Mouse (Mus musculus) thymus, postnatal 25 days (tissue): ENCODE measurements around the gene C8g.

ENCODE experiments used
- DNase-seq: peaks from one replicate; pipeline ENCODE4 v3.0.0; 2022

C8g gene

DNA sequence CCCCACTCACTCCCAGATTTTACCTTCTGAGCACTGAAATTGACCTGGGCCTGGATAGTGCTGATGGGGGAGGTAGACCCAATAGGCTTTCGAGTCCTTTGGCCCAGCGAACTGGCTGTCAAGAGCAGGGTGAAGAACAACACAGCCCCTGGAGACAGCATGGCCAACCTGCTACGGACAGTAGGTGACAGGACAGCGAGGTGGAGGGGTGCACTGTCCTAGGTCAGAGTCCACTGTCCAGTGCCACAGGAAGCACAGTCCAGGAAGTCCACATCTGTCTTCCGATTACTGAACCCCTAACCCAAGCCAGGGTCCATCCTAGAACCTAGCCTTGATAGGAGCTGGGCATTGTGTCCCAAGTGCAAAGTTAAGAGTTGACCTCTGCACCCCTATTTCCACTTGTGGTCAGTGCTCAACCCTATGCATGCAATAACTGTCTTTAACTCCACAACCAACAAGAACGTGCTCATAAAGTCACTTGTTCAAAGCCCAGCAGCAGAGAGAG is 1.4 kb downstream of the C8g start:
- no peak for DNase-seq

DNA sequence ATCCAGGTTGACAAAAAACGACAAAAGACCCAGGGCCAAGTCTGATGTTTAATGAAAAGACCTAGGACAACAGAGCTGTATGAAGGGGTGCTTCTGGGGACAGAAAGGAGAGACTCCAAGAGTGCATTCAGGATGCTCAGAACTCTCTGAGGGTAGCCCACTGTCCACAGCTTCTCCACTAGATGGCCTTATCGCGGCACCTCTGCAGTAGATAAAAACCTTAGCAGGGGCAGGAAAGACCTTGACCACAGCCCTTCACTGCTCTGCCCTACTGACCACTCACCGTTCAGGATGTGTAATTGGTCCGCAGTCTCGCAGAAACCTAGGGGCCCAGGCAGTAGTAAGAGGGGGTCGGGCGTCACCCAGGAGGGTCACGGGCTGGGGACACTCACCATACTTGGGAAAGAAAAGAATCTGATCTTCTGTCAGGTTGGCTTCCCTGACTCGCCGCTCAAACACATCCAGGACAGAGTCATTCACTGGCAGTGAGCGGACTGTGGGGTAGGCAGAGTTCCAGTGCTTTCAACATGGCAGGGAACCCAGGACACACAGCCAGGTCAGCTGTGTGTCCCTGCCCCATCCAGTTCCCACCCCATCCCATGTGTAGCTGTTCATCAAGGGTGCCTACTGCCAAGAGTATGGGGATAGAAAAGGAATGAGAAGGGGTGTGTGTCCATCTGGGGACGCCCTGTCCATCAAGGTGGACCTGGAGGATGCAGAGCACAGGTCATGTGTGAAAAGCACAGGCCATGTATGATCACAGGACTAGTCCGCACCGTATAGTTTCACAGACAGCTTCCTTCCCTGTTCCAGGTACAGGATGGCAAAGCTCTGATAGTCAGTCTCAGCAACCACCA is 2.7 kb downstream of the C8g start:
- DNase-seq = no peak

DNA sequence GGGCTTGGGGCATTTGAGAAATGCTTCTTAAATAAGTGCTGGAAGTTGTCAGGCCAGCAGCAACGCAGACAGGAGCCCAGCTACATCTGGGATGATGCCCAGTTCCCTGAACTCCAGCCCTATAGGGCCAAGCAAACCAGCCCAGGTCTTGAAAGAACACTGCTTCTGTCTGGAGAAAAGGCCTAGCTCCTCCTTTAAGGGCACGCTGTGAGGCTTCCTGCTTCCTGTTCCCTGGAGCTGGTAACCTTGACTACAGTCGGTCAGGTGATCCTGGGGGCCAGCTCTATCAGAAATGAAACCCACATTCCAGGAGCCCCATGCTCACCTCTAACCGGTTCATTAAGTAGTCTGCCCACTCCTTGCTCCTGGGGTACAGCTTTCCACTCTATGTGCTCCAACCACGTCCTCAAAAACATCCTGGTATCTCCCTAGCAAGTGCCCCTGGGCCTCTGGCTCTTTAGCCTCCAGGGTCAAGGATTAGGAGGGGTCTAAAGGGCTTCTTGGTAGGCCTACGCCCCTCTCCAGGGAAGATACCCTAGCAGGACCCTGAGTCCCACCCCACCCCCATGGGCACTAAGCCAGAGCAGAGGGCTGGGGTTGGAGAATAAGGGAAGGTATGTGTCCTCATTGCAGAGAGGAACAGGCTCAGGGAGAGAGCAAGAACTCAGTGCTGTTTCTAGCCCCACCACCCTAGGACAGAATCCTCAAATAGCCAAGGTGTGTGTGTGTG is 3.5 kb downstream of the C8g start:
- DNase-seq = no peak

DNA sequence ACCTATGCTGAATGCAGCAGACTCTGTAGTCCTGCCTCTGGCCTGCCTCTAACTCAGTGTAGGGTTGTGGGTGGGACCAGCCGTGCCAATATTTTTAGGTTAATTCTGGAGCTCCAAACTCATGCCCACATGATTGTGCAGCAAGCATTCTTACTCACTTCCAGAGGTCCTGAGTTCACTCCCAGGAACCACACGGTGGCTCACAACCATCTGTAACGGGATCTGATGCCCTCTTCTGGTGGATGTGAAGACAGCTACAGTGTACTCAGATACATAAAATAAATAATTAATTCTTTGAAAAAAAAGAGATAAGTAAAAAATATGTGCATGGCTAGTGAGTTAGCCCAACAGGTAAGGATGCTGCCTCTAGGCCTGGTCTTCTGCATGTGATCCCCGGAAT is 5.1 kb downstream of the C8g start:
- DNase-seq = peak; percentile 17

DNA sequence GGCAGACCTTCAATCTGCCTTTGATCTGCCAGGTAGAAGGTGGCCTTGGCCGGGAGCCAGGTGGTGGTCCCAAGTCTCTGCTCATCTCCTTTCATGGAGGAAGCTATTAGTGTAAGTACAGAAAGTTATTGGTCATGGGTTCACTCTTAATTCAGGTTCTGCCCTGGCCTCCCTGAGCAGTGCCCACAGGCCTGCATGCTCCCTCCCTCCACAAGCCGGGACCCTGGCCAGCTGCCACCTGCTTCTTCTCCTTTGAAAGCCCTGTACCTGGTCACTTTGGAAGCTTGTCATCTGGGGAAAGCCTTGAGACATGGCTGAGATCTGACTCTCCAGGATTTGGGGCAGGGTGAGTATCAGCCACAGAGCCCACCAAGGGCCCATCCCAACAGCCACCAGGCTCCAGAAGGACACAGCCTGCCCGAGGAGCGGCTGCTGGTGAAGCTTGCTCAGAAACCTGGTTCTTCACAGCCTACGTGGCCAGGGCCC is 8.0 kb downstream of the C8g start, which contains the start of gene Lcn12:
Gene Lcn12 (minus strand): TSS at position 436 of the 486 bp plus-strand sequence.
- DNase-seq = no peak

DNA sequence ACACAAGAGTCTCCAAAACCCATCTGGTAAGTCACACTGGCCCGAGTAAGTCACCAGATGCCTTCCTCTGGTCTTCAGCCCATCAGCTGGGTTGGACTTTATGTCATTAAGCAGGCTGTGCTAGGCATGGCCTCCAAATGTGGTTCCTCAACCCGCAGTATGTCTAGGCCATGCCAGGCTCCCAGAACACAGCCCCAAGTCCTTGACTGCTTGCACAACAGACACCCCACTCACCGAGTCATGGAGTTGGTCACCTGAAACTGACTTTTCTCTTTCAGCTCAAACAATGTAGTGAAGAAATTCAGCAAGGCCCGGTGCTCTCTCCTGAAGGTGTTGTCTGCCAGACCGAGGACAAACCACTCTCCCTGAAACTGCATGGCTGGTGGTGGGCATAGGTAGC is 8.5 kb downstream of the C8g start:
- DNase-seq = no peak

DNA sequence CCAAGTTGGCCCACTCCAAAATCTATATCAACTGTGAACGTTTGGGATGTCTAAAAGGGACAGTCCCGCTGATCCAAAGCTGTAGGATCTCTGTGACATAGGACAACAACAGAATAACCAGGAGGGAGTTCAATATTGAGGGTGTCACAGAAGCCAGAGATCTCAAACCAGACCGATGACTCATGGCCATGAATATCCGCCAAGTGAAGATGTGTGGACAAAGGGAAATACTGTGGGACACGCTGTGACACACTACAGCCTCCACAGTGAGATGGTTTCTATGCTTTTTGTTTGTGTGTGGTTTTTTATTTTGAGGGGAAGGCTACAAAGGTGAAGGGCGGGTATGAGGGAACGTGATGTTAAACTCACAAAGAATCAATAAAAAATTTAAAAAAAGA is 12.8 kb downstream of the C8g start:
- no peak for DNase-seq

DNA sequence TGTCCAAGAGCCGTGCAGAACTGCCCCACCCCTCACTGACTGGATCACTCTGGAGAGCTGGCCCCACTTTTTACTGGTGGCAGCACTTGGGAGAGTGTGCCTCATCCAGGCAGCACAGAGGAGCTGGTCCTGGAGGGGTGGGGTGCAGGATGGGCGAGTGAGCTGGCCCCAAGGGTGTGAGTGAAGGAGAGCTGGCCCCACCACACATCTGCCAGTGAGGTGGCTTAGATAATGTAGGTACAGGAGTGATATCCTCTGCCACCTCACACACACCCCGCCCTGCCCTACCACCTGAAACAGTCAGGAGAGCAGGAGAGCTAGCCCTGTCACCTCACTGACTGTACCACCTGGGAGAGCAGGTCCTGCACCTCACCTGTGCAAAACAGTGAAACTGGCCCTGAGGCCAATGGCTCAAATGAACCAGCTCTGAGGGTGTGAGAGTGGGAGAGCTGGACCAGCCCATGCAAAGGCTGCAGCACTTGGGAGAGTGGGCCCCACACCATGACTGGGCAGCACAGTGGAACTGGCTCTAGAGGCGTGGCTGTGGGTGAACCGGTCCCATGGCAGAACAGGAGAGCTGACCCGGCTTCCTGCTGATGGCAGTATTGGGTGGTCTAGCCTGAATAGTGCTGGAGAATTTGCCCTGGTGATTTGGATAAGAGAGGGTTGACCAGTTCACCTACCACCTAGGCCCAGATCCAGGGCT is 13.4 kb downstream of the C8g start:
- DNase-seq = no peak

DNA sequence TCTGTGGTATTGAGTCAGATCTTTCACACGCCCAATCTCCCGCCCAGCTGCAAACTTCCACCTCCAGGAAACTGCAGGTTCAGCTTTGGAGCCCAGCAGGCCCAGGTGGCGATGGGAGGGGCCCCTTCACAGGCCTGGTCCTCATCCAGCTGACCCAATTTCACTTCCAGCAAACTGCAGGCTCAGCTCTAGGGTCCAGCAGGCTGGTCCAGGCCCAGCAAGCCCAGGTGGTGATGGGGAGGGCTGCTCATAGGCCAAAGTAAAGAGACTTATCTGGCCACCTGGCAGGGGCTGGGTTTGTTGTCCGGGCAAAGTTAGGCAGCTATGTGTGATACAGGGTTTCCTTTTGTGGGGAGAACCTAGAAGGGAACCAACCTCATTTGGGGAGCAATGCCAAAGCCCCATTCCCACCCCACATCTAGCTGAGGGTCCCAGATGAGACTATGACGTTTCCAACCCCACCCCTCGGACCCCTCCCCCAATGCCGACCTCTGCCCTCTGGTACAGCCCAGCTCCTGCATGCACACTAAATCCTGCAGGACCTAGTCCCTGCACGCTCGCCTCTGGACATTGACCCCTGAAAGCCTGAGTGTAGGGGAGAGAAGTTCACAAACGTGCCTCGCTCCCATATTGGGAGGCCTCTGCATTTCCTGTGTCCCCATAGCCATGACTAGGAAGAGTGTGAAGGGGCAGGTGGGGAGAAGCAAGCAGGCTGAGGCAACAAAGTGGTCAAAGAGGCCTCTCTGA is 16.4 kb downstream of the C8g start:
- DNase-seq = peak; percentile 60

DNA sequence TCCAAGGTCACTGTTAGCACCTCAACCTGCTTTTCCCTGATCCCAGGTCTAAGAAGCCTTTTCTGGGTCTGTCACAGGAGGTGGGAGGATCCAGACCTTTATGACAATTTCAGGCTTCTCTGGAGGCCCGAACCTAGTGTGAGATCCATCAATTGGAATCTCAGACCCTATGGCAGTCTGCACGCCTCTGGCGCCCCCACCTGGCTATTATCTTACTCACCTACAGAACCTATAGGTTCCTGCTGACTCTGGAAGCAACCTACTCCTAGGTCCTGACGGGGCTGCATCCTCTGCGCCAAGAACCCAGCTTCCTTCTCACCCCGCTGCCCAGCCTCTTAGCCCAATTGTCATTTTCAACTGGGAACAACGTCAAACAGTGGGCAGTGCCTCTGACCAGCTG is 18.6 kb downstream of the C8g start:
- peak; percentile 75 for DNase-seq

DNA sequence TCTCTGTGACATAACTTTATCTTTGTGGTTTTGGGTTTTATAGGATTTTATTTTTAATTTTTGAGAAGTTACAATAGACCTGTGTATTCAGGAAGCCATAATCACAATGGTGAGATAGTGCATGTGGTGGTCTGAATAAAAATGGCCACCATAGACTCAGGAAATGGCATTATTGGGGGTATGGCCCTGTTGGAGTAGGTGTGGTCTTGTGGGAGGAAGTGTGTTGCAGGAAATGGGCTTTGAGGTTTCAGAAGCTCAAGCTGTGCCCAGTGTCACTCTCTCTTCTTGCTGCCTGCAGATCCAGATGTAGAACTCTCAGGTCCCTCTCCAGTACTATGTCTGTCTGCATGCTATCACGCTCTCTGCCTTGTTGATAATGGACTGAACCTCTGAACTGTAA is 21.0 kb downstream of the C8g start:
- no peak for DNase-seq

DNA sequence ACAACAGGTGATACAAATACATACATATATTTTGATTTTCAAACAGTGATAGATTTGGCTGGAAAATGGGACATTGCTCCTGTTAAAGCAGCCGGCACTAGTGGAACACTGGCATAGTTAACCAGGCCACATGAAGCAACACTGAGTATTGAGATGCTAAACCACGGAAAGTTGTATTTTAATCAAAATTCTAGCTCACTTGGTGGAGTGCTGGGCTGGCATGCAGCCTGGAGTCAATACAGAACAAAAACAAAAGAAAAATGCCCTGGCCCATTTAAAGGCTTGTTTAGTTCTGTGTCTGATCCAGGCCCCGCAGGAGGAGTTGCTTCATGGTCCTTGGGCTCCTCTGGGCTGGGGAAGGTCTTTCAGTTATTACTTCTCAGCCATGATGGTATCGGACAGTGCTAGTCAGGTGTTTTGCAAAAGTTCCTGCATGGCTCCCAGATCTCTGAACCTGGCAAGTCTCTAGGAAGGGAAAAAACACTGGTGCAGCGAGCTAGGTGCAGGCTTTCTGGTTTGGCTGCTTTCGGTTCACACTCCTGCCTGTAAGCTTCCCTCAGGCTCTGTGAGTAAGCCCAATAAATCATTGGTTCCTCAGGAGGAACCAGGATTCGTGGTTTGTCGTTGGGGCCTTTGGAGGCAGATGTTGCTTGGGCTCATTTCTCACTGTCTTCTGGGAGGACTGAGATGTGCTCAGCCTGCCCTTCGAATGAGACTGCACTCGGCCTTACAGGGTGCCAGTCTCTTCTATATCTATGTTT is 21.8 kb downstream of the C8g start:
- DNase-seq = no peak

DNA sequence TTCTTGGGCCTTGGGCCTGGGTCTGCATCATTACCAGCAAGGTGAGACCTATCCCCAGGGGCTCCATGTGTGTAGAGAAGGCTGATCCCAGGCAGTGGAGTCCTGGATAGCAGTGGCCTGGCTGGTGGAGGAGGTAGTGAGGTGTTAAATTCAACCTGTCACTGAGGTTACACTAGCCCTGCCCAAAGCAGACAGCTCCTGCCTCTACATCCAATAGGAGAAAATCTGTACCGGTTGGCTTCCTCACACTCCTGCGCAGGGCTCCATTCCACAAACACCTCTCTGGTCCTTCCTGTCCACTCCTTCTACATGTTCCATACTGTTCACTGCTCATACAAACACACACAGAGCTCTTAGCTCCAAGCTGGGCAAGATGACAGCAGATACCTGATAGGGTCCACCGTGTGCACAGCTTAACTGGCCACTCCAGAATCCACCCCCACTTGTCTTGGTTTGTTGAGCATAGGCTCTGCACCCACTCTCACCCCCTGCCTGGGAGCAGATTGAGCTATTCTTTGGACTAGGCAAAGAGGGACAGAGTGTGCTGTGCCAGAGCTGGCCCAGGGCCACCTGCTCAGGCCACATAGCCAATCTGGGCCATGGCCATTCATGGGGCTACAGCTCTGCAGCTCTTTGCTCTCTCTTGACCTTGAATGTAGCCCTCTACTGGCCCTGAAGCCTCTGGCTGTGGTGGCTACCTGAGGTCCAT is 23.4 kb downstream of the C8g start:
- no peak for DNase-seq

DNA sequence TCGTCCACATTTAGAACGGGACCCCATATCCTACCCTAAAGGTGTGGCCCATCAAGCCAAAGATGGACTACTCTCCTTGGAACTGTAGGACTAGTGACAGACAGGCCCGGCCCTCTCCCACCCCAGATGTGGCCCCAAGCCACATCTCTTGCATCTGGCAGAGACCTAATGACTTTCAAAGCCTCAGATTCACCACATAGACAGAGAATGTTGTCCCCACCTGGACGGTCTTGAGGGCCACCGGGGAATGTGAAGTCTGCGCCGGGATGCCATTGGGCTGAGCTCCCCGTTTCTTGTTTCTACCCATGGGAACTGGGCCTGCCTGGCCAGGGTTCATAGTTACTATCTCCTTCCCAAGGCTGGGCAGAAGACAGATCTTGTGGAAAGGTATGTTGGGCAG is 24.0 kb downstream of the C8g start:
- no peak for DNase-seq

DNA sequence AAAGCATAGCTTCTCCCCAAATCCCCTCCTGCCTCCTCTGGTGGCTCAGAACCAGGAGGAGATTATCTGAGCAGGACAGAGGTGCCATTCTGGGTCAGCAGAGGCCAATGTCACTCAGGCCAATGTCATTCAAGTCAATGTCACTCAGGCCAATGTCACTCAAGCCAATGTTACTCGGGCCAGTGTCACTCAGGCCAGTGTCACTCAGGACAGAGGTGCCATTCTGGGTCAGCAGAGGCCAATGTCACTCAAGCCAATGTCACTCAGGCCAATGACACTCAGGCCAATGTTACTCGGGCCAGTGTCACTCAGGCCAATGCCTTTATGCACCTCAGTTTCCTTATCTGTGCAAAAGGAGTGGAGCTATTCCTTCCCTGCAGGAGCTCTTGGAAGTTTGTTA is 29.0 kb downstream of the C8g start:
- no peak for DNase-seq

DNA sequence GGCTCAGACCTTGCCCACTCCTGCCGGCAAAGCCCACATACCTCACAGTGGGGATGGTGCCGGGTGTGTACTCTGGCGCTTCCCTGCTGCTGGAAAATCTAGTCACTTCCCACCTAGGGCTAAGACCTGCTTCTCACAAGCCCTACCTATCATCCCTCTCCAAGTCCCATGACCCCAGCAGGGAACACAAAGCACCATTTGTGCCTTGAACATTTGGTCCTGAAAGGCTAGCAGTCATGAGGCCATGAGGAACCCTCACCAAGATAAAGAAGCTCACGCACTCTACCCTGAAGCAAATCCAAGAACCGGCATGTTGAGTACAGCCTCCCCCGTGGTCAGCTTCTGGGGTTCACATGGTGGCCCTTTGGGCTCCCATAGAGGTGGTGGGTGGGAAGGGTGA is 31.6 kb downstream of the C8g start, which contains the start of gene Ptgds:
Gene Ptgds (minus strand): TSS at position 78 of the 400 bp plus-strand sequence.
- no peak for DNase-seq

DNA sequence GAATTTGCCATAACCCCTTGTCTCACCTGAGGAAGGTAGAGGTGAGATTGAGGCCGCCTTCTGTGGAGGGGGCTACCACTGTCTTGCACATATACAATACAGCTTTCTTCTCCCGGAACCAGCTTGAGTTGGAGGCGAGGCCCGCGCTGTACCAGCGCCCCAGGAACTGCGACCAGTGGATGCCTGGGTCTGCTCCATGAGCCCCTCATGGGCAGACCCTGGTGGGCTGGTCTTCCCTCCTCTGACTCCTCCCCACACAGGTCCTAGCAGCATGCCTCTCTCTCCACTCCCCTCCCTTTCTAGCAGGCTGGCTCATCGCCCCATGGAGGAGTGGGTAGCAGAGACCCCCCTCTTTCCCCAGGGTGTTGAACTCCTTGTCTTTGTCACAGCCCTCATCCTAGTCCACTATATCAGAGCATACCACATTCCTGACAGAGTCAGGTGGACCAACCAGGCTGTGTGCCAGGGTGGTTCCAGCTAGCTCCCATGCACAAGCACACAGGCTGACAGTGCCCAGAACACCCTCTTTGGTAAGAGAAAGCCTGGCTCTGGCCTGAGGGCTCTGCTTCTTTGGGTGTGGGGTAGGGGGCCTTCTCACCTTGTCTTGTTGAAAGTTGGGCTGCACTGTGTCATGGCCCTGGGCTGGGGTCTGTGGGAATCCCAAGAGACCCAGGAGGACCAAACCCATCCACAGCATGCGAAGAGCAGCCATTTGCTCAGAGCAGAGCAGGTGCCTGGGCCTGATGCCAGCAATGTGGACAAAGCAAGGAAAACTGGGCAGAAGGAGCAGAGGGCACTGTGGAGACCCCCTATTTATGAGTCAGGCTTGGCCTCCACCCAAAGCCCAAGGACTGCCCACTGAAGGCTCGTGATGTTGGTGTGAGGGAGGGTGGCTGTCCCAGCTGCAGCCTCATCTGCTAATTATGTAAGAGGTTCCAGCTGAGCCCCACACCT is 32.3 kb downstream of the C8g start:
- DNase-seq = no peak

DNA sequence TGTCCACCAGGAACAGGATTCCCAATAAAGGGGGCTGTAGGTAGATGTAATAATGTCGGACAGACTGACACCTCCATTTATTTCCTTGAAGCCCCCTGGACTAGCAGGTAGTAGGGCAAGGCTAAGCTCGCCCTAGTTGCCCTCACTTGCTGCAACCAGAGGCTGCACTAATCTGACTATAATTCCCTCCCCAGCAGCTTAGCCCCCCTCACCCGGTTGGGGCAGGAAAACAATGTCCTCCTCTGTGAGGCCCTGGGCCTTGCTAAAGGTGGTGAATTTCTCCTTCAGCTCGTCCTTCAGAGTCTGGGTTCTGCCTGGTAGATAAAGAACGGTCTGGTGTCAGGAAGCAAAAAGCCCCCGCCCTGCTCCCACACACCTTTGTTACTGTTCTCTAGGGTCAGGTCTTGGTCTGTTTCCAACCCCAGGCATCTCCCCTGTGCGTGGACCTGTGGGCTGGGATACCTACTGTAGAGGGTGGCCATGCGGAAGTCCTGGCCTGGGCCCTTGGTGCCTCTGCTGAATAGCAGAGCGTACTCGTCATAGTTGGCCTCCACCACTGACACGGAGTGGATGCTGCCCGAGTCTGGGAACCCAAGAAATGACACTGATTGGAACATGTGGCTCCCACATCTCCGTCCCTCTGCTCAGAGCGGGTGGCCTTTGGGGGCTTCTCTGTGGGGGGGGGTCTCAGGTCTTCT is 33.8 kb downstream of the C8g start:
- DNase-seq = no peak
